Mouse (Mus musculus) neural tube, embryonic 15.5 days (tissue): Measurements from ENCODE around the gene Tmem239. TPM values are rescaled to one million over a fixed set of nuclear protein-coding genes. Genes with fewer than 3 reads are reported as not detected.

Experiments used
- ATAC-seq: fragments of 200-750 bp; cut with Nextera tagmentation; 2 replicates; pipeline ENCODE4 v1.8.0; 2017; ENCODE audit warnings: mild to moderate bottlenecking, moderate TSS enrichment, moderate library complexity; ENCODE audit not compliant: low FRiP score
- H3K27ac ChIP-seq: fragments of 300-500 bp; sonication (generic); replicated peaks from 2 replicates; pipeline ENCODE4 v1.5.1; 2015; ENCODE audit warnings: mild to moderate bottlenecking, inconsistent platforms
- H3K27me3 ChIP-seq: fragments of 300-500 bp; sonication (generic); replicated peaks from 2 replicates; pipeline ENCODE4 v1.6.1; 2015; ENCODE audit warnings: inconsistent platforms
- H3K36me3 ChIP-seq: fragments of 300-500 bp; sonication (generic); 2 replicates; pipeline ENCODE4 v1.6.1; 2015; ENCODE audit warnings: inconsistent platforms
- H3K4me1 ChIP-seq: fragments of 300-500 bp; sonication (generic); 2 replicates; pipeline ENCODE4 v1.6.1; 2015; ENCODE audit warnings: inconsistent platforms
- H3K4me2 ChIP-seq: fragments of 300-500 bp; sonication (generic); 2 replicates; pipeline ENCODE4 v1.6.1; 2015; ENCODE audit warnings: inconsistent platforms, mild to moderate bottlenecking, moderate library complexity
- H3K4me3 ChIP-seq: fragments of 300-500 bp; sonication (generic); replicated peaks from 2 replicates; pipeline ENCODE4 v1.5.1; 2015; ENCODE audit warnings: mild to moderate bottlenecking, inconsistent platforms
- H3K9ac ChIP-seq: fragments of 300-500 bp; sonication (generic); replicated peaks from 2 replicates; pipeline ENCODE4 v1.6.1; 2015; ENCODE audit warnings: mild to moderate bottlenecking, inconsistent platforms
- H3K9me3 ChIP-seq: fragments of 300-500 bp; sonication (generic); replicated peaks from 2 replicates; pipeline ENCODE4 v1.6.1; 2016; ENCODE audit warnings: inconsistent platforms
- WGBS: fragments of 180-500 bp; shearing (Covaris S2); methylation state at CpG from one replicate; pipeline ENCODE4 v1.1.7; 2015; ENCODE audit warnings: mixed read lengths; 5-methylcytosine and 5-hydroxymethylcytosine counted together
- polyA plus RNA-seq: library from polyadenylated mRNA; unstranded; fragments of >200 nt; fragmentation: Nextera tagmentation; extraction: Ambion mirVana; gene quantifications from 2 replicates; pipeline ENCODE4 v1.2.1, GENCODE M21; 2015

The Tmem239 gene
- polyA plus RNA-seq, 1 experiment from 2014 or later = not detected

DNA sequence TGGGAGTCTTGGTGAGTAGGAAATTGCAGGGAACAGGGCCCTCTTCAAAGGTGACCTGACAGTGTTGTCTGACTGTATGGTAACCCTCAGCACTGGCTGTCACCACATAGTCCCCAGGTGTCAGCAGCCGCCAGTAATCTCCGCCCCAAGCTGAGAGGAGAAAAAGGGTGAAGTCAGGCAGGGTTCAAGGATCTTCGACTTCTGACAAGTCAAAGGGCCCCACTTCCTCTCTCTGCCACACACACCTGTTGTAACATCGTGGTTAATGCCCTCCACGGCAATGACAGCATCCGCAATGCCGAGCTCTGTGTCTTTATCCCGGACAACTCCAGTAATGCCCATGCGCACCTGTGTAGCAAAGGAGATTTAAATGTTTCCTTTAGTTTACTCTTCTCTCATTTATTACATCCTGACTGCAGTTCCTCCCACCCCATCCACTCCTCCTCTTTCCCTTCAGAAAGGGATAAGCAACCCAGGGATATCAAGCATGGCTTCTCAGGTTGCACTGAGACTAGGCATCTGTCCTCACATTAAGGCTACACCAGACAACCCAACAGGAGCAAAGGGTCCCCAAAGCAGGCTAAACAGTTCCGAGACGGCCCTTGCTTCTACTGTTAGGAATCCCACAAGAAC lies 15.2 kb upstream of the Tmem239 start:
- ATAC-seq = no peak
- WGBS = 86% methylated on average over 11 of the region's 11 CpGs

GRCm38 (mm10) chr2:130392836-130393235 lies 13.4 kb upstream of the Tmem239 start:
- ATAC-seq = no peak

More for the DNA sequence above, 15.2 kb upstream of the Tmem239 start:
- 0 out of 2 replicates have a peak, but pooled peaks cover 3% of the 10 kb centered on the region for H3K27me3 ChIP-seq
- no peak overlapping the region for H3K27ac ChIP-seq
- H3K36me3 ChIP-seq = peaks cover 16% of the 10 kb centered on the region
- no peaks in the 10 kb centered on the region for H3K4me1 ChIP-seq
- no peak overlapping the region for H3K9ac ChIP-seq
- H3K9me3 ChIP-seq = no peaks in the 10 kb centered on the region
- H3K4me3 ChIP-seq = no peak overlapping the region
- H3K4me2 ChIP-seq = no peak overlapping the region

DNA sequence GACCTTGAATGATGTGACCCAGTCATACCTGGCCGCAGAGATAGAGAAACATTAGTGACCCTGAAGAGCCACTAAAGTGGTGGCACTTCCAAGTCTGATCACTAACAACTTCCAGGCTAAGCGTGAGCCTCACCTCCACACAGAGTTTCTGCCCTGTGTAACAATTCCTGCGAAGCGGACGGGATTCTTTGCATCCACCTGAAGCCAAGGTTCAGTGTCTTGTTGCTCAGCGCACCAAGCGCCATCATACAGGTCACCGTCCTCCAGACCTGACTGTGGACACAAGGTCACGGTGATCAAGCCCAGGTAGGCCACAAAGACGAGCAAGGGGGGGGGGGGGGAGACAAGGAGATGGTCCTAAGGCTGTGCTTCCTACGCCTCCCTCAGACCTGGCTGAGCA lies 10.6 kb upstream of the Tmem239 start:
- no peak overlapping the region for H3K4me3 ChIP-seq
- peaks cover 19% of the 10 kb centered on the region for H3K4me1 ChIP-seq
- ATAC-seq = no peak
- H3K36me3 ChIP-seq = peaks cover 13% of the 10 kb centered on the region
- no peaks in the 10 kb centered on the region for H3K9me3 ChIP-seq
- peaks cover 12% of the 10 kb centered on the region for H3K27me3 ChIP-seq
- WGBS = 95% methylated on average over 11 of the region's 11 CpGs
- no peak overlapping the region for H3K9ac ChIP-seq
- H3K27ac ChIP-seq = no peak overlapping the region
- H3K4me2 ChIP-seq = no peak overlapping the region

More at GRCm38 (mm10) chr2:130392836-130393235, 13.4 kb upstream of the Tmem239 start:
- H3K36me3 ChIP-seq = peaks cover 16% of the 10 kb centered on the region
- H3K4me1 ChIP-seq = peaks cover 14% of the 10 kb centered on the region
- H3K27me3 ChIP-seq = peaks cover 1% of the 10 kb centered on the region; the same call in 1 of the 2 replicates
- no peak overlapping the region for H3K4me2 ChIP-seq
- H3K9me3 ChIP-seq = no peaks in the 10 kb centered on the region
- H3K4me3 ChIP-seq = no peak overlapping the region
- WGBS = 90% methylated on average over 3 of the region's 3 CpGs
- H3K27ac ChIP-seq = no peak overlapping the region
- H3K9ac ChIP-seq = no peak overlapping the region

- Histone ChIP-seq H3K27me3 (peaks cover 12% of the 10 kb centered on the region), H3K4me3 (peak within 1 kb of the TSS; percentile 51), H3K9ac (peak within 1 kb of the TSS; percentile 59), H3K4me1 (peaks cover 19% of the 10 kb centered on the region), H3K9me3 (no peaks in the 10 kb centered on the region), H3K36me3 (peaks cover 9% of the 10 kb centered on the region), H3K27ac (no peak within 1 kb of the TSS), H3K4me2 (peak within 1 kb of the TSS; percentile 95)
- 1% methylated on average over 43 of the region's 53 CpGs for WGBS
- peak; percentile 88 for ATAC-seq
Observed at GRCm38 (mm10) chr2:130397186-130397985, 8.9 kb upstream of the Tmem239 start, which contains the start of gene Cpxm1. Gene Cpxm1 (minus strand): TSS chr2:130397574.

DNA sequence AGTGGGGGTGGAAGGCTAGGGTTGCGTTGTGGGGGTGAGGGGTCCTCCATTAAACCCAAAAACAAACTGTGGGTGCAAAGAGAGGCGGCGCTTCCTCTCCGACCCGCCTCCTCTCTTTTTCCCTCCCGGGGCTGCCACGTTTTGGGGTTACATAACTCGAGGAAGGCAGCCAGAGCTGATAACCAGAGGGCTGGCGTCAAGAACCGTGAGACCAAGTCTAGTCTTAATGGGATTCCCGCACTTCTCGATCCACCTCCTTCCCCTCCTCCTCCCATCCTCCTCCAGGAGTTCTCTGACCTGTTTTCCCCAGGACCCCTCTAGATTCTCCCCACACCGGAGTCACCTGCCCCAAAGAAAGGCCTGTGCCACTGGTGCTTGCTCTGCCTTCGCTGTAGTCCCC lies 8.2 kb upstream of the Tmem239 start:
- Histone ChIP-seq H3K27me3 (peaks cover 12% of the 10 kb centered on the region), H3K27ac (no peak overlapping the region), H3K4me3 (peak overlapping the region; percentile 51), H3K4me1 (peaks cover 19% of the 10 kb centered on the region), H3K9me3 (no peaks in the 10 kb centered on the region), H3K9ac (no peak overlapping the region), H3K4me2 (peak overlapping the region; percentile 95), H3K36me3 (0 out of 2 replicates have a peak, but pooled peaks cover 4% of the 10 kb centered on the region)
- WGBS = 25% methylated on average over 14 of the region's 14 CpGs
- ATAC-seq = no peak

DNA sequence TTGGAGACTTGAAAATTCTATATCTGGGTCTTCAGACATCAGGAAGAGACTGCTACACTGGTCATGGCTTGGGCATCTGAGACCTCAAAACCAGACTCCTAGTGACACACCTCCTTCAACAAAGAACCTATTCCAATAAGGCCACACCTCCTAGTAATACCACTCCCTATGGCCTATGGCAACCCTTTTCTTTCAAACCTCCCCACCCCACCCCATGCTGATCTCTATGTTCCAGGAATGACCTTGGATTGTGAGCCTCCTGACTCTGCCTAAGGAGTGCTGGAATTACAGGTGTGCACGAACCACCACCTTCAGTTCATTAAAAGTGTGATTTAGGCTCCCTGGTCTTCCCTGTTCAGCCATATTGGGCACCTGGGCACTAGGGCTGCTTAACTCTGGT lies 6.2 kb upstream of the Tmem239 start:
- no peak for ATAC-seq
- Histone ChIP-seq H3K9me3 (no peaks in the 10 kb centered on the region), H3K4me1 (peaks cover 19% of the 10 kb centered on the region), H3K27ac (no peak overlapping the region), H3K9ac (no peak overlapping the region), H3K27me3 (peaks cover 12% of the 10 kb centered on the region), H3K36me3 (no peaks in the 10 kb centered on the region), H3K4me3 (no peak overlapping the region), H3K4me2 (no peak overlapping the region)
- 97% methylated on average over 1 of the region's 1 CpGs for WGBS

DNA sequence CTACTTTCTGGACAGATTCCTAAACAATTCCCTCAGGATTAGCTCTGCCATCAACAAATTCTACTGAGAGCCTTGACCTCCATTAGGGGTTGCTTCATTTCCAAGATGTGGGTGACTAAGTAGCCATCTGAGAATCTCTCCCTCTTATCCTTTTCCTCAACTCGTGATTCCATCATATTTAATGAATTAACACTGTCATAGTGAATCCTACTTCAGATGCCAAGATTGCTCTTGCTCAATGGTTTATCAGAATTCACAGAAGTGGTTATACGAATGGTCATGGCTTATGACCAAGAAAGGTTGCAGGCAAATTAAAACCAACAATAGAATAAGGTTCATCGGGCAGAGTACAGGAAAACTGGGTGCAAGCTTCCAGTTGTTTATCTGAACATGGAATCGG lies 4.4 kb upstream of the Tmem239 start:
- no peaks in the 10 kb centered on the region for H3K36me3 ChIP-seq
- WGBS = 87% methylated on average over 4 of the region's 4 CpGs
- no peak for ATAC-seq
- no peaks in the 10 kb centered on the region for H3K9me3 ChIP-seq
- H3K9ac ChIP-seq = no peak overlapping the region
- H3K4me3 ChIP-seq = no peak overlapping the region
- H3K27ac ChIP-seq = no peak overlapping the region
- H3K4me1 ChIP-seq = peaks cover 14% of the 10 kb centered on the region
- H3K4me2 ChIP-seq = no peak overlapping the region
- H3K27me3 ChIP-seq = peaks cover 12% of the 10 kb centered on the region

GRCm38 (mm10) chr2:130404939-130405338 lies 1.3 kb upstream of the Tmem239 start, which contains the start of the genes Gm28372 and 1700020A23Rik:
Gene Gm28372 (plus strand): TSS chr2:130405239.
Gene 1700020A23Rik (plus strand): TSS chr2:130405259.
- no peak within 1 kb of the TSS for H3K4me2 ChIP-seq
- H3K36me3 ChIP-seq = no peaks in the 10 kb centered on the region
- no peaks in the 10 kb centered on the region for H3K4me1 ChIP-seq
- H3K27me3 ChIP-seq = no peaks in the 10 kb centered on the region
- no peak within 1 kb of the TSS for H3K27ac ChIP-seq
- no peak within 1 kb of the TSS for H3K4me3 ChIP-seq
- WGBS = 94% methylated on average over 1 of the region's 1 CpGs
- H3K9me3 ChIP-seq = no peaks in the 10 kb centered on the region
- ATAC-seq = no peak
- no peak within 1 kb of the TSS for H3K9ac ChIP-seq

- no peak for ATAC-seq
- no peaks in the 10 kb centered on the region for H3K36me3 ChIP-seq
- 25% methylated on average over 6 of the region's 6 CpGs for WGBS
- no peaks in the 10 kb centered on the region for H3K9me3 ChIP-seq
- no peaks in the 10 kb centered on the region for H3K4me1 ChIP-seq
- H3K27ac ChIP-seq = no peak overlapping the region
- no peak overlapping the region for H3K4me2 ChIP-seq
- H3K9ac ChIP-seq = no peak overlapping the region
- no peak overlapping the region for H3K4me3 ChIP-seq
- H3K27me3 ChIP-seq = no peaks in the 10 kb centered on the region
Observed at GRCm38 (mm10) chr2:130408194-130408593, 1.9 kb downstream of the Tmem239 start.

GRCm38 (mm10) chr2:130411558-130412495 lies 5.5 kb downstream of the Tmem239 start:
- no peak overlapping the region for H3K27ac ChIP-seq
- ATAC-seq = peak; percentile 80
- H3K27me3 ChIP-seq = no peaks in the 10 kb centered on the region
- H3K36me3 ChIP-seq = no peaks in the 10 kb centered on the region
- H3K4me2 ChIP-seq = no peak overlapping the region
- WGBS = 40% methylated on average over 16 of the region's 16 CpGs
- H3K4me3 ChIP-seq = no peak overlapping the region
- no peaks in the 10 kb centered on the region for H3K4me1 ChIP-seq
- no peak overlapping the region for H3K9ac ChIP-seq
- H3K9me3 ChIP-seq = no peaks in the 10 kb centered on the region

- 81% methylated on average over 3 of the region's 3 CpGs for WGBS
- Histone ChIP-seq H3K27me3 (no peaks in the 10 kb centered on the region), H3K9ac (no peak overlapping the region), H3K9me3 (no peaks in the 10 kb centered on the region), H3K4me1 (no peaks in the 10 kb centered on the region), H3K4me3 (no peak overlapping the region), H3K4me2 (no peak overlapping the region), H3K36me3 (no peaks in the 10 kb centered on the region), H3K27ac (no peak overlapping the region)
- no peak for ATAC-seq
Observed at GRCm38 (mm10) chr2:130412775-130413174, 6.5 kb downstream of the Tmem239 start.
